Mouse (Mus musculus) fibroblast of lung, adult 2 months (primary cell): ENCODE results near the gene Gm20878.
"Not testable (repeated sequence)": the region's sequence is repeated elsewhere in the genome, so short reads cannot be mapped to it uniquely, and the experiment has no call there.

Experiments
- DNase-seq: peaks from one replicate; pipeline ENCODE4 v3.0.0-alpha.2; 2011; ENCODE audit warnings: low read depth

The Gm20878 gene

GRCm38 (mm10) chr4:41941272-41941671, at the start of gene Gm20878:
Gene Gm20878 (plus strand): TSS chr4:41941572.
- DNase-seq = not testable (repeated sequence)

- not testable (repeated sequence) for DNase-seq
Measured at GRCm38 (mm10) chr4:41903310-41903709, 38.1 kb upstream of the Gm20878 start, which contains the start of gene Gm21541. Gene Gm21541 (plus strand): TSS chr4:41903610.

- DNase-seq = not testable (repeated sequence)
Measured at GRCm38 (mm10) chr4:41965758-41966157, 24.4 kb downstream of the Gm20878 start, which contains the start of gene Fam205a4. Gene Fam205a4 (plus strand): TSS chr4:41966058.
